Mouse (Mus musculus): ENCODE results near the gene Tdg. TPM values are rescaled to one million over a fixed set of nuclear protein-coding genes. Genes with fewer than 3 reads are reported as not detected.
A peak's percentile ranks its signal among the peaks of the same experiment; 100 is the strongest.

The Tdg gene
- polyA plus RNA-seq, 1 experiment: 59.1 TPM

GRCm38 (mm10) chr10:82695956-82696355 lies 66.3 kb downstream of the Tdg start, which contains the start of gene Hcfc2:
Hcfc2 (plus strand) TSS chr10:82696160.
- no peaks in the 10 kb centered on the region for H3K27me3 ChIP-seq (ENCODE audit: control insufficient read depth, insufficient read depth, low read length)
- TF ChIP-seq POLR2A (IDR thresholded peaks at IDR 0.05; ENCODE audit: borderline replicate concordance, insufficient read depth, low read length): no peak
- TF ChIP-seq CTCF (IDR thresholded peaks at IDR 0.05; ENCODE audit: borderline replicate concordance, insufficient read depth, low read depth, low read length): no peak
- WGBS: 91% methylated on average over 5 of the region's 5 CpGs
- no peak for DNase-seq
- peaks cover 7% of the 10 kb centered on the region; the same call in 1 of the 2 replicates for H3K4me1 ChIP-seq (ENCODE audit: control insufficient read depth, insufficient read depth, low read length)
- peak within 1 kb of the TSS; percentile 34 for H3K27ac ChIP-seq (ENCODE audit: insufficient read depth, low read length)
- no peak within 1 kb of the TSS for H3K4me3 ChIP-seq (replicated peaks; ENCODE audit: insufficient read depth, low read depth, low read length)

GRCm38 (mm10) chr10:82696453-82697079 lies 66.9 kb downstream of the Tdg start:
- no peak for TF ChIP-seq CTCF (IDR thresholded peaks at IDR 0.05; ENCODE audit: borderline replicate concordance, insufficient read depth, low read depth, low read length)
- TF ChIP-seq POLR2A (IDR thresholded peaks at IDR 0.05; ENCODE audit: borderline replicate concordance, insufficient read depth, low read length): no peak
- Histone ChIP-seq H3K4me3 (replicated peaks; ENCODE audit: insufficient read depth, low read depth, low read length) (no peak overlapping the region), H3K4me1 (ENCODE audit: control insufficient read depth, insufficient read depth, low read length) (peaks cover 7% of the 10 kb centered on the region; the same call in 1 of the 2 replicates), H3K27me3 (ENCODE audit: control insufficient read depth, insufficient read depth, low read length) (no peaks in the 10 kb centered on the region), H3K27ac (ENCODE audit: insufficient read depth, low read length) (peak overlapping the region; percentile 34)
- DNase-seq: peak; percentile 30 to 32
- WGBS: 30% methylated on average over 4 of the region's 4 CpGs

GRCm38 (mm10) chr10:82697305-82697898 lies 67.8 kb downstream of the Tdg start:
- 89% methylated on average over 3 of the region's 3 CpGs for WGBS
- peaks cover 7% of the 10 kb centered on the region; the same call in 1 of the 2 replicates for H3K4me1 ChIP-seq (ENCODE audit: control insufficient read depth, insufficient read depth, low read length)
- TF ChIP-seq POLR2A (IDR thresholded peaks at IDR 0.05; ENCODE audit: borderline replicate concordance, insufficient read depth, low read length) (no peak), CTCF (IDR thresholded peaks at IDR 0.05; ENCODE audit: borderline replicate concordance, insufficient read depth, low read depth, low read length) (no peak)
- H3K27ac ChIP-seq (ENCODE audit: insufficient read depth, low read length): 0 out of 2 replicates have a peak overlapping the region, but pooled peaks have one; percentile 34
- H3K4me3 ChIP-seq (replicated peaks; ENCODE audit: insufficient read depth, low read depth, low read length): no peak overlapping the region
- no peak for DNase-seq
- H3K27me3 ChIP-seq (ENCODE audit: control insufficient read depth, insufficient read depth, low read length): no peaks in the 10 kb centered on the region

- Histone ChIP-seq H3K27ac (ENCODE audit: insufficient read depth, low read length) (peak overlapping the region; percentile 89), H3K4me1 (ENCODE audit: control insufficient read depth, insufficient read depth, low read length) (peaks cover 7% of the 10 kb centered on the region; the same call in 1 of the 2 replicates), H3K4me3 (replicated peaks; ENCODE audit: insufficient read depth, low read depth, low read length) (peak overlapping the region; percentile 86), H3K27me3 (ENCODE audit: control insufficient read depth, insufficient read depth, low read length) (no peaks in the 10 kb centered on the region)
- DNase-seq: peak; percentile 90 to 92
- under 1% methylated on average over 41 of the region's 42 CpGs for WGBS
- TF ChIP-seq CTCF (IDR thresholded peaks at IDR 0.05; ENCODE audit: borderline replicate concordance, insufficient read depth, low read depth, low read length) (no peak), POLR2A (IDR thresholded peaks at IDR 0.05; ENCODE audit: borderline replicate concordance, insufficient read depth, low read length) (peak; percentile 78)
Observed at GRCm38 (mm10) chr10:82698712-82699261, 69.2 kb downstream of the Tdg start.

- TF ChIP-seq POLR2A (IDR thresholded peaks at IDR 0.05; ENCODE audit: borderline replicate concordance, insufficient read depth, low read length) (no peak), CTCF (IDR thresholded peaks at IDR 0.05; ENCODE audit: borderline replicate concordance, insufficient read depth, low read depth, low read length) (no peak)
- DNase-seq: no peak
- under 1% methylated on average over 58 of the region's 59 CpGs for WGBS
- H3K27me3 ChIP-seq (ENCODE audit: control insufficient read depth, insufficient read depth, low read length): no peaks in the 10 kb centered on the region
- peaks cover 7% of the 10 kb centered on the region; the same call in 1 of the 2 replicates for H3K4me1 ChIP-seq (ENCODE audit: control insufficient read depth, insufficient read depth, low read length)
- H3K4me3 ChIP-seq (replicated peaks; ENCODE audit: insufficient read depth, low read depth, low read length): peak overlapping the region; percentile 86
- peak overlapping the region; percentile 55 for H3K27ac ChIP-seq (ENCODE audit: insufficient read depth, low read length)
Observed at GRCm38 (mm10) chr10:82699296-82699941, 69.8 kb downstream of the Tdg start.

Other genes starting within 250 kb of the Tdg start
- not detected in 2 replicates for gene Gm1553, start 137.2 kb upstream of the Tdg start, polyA plus RNA-seq (2012; rRNA removed)
- 34.6 and 39.1 TPM in 2 replicates for gene 1190007I07Rik, start 6.6 kb upstream of the Tdg start, polyA plus RNA-seq (2012; rRNA removed)
- gene Glt8d2, start 60.8 kb downstream of the Tdg start, polyA plus RNA-seq (2012; rRNA removed): 1.1 TPM in 2 replicates
- gene Hcfc2, start 66.3 kb downstream of the Tdg start, polyA plus RNA-seq (2012; rRNA removed): 32.5 and 34.0 TPM in 2 replicates
- 28.7 and 31.8 TPM in 2 replicates for gene Nfyb, start 134.3 kb downstream of the Tdg start, polyA plus RNA-seq (2012; rRNA removed)
- 48.6 and 50.9 TPM in 2 replicates for gene Txnrd1, start 204.1 kb downstream of the Tdg start, polyA plus RNA-seq (2012; rRNA removed)
- gene Eid3, start 236.8 kb downstream of the Tdg start, polyA plus RNA-seq (2012; rRNA removed): 0.90 and 1.0 TPM in 2 replicates

All from cerebellum, adult 2 months (tissue).